Mouse (Mus musculus) mouse trophoblast stem cell (cell line): ENCODE results near the gene Ces2e.
"Not testable (repeated sequence)": the region's sequence is repeated elsewhere in the genome, so short reads cannot be mapped to it uniquely, and the experiment has no call there.

Source experiments
- in situ Hi-C, 2 experiments: fragments of 300-500 bp; cut with MseI, MboI; formaldehyde crosslinking; loops; 2 replicates in 1 of 2; 3 replicates in 1 of 2; pipeline ENCODE4 v1.15.1; 2025

Ces2e gene

GRCm38 (mm10) chr8:104925972-104926596, at the start of gene Ces2e:
Gene Ces2e, plus strand, starts transcription at chr8:104926260.
- in situ Hi-C loops: no loop called here

- in situ Hi-C loops: not testable (repeated sequence)
Observed at GRCm38 (mm10) chr8:104886223-104886926, 39.7 kb upstream of the Ces2e start.

- in situ Hi-C loops: loop anchor here in 1 of 2 experiments (10.0 kb wide), 1 partner anchor 57 kb away; the partner anchor contains the start of gene Ces2c
Observed at GRCm38 (mm10) chr8:104901746-104902145, 24.3 kb upstream of the Ces2e start.

DNA sequence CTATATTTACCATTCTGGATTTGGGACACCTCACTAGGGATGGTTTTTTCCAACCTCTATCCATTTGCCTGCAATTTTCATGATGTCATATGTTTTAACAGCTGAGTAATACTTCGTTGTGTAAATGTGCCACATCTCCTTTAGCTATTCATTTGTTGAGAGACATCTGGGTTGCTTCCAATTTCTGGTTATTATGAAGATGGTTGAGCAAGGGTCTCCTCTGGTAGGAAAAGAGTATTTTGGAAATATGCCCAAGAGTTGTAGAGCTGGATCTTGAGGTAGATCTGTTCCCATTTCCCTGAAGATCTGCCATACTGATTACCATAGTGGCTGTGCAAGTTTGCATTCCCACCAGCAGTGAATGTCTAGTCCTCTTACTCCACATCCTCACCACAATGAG, 18.9 kb upstream of the Ces2e start:
- in situ Hi-C loops: loop anchor here in 1 of 2 experiments (10.0 kb wide), 1 partner anchor 62 kb away; the partner anchor contains the start of gene Ces2c

- in situ Hi-C loops: loop anchor here in 1 of 2 experiments (10.0 kb wide), 1 partner anchor 64 kb away; the partner anchor contains the start of gene Ces2c
Observed at GRCm38 (mm10) chr8:104909021-104909420, 17.0 kb upstream of the Ces2e start.

GRCm38 (mm10) chr8:104909651-104910050, 16.4 kb upstream of the Ces2e start:
- in situ Hi-C loops: loop anchor here in 1 of 2 experiments (10.0 kb wide), 1 partner anchor 65 kb away; the partner anchor contains the start of gene Ces2c

- in situ Hi-C loops: no loop called here
Observed at GRCm38 (mm10) chr8:104927301-104927700, 1.2 kb downstream of the Ces2e start.

DNA sequence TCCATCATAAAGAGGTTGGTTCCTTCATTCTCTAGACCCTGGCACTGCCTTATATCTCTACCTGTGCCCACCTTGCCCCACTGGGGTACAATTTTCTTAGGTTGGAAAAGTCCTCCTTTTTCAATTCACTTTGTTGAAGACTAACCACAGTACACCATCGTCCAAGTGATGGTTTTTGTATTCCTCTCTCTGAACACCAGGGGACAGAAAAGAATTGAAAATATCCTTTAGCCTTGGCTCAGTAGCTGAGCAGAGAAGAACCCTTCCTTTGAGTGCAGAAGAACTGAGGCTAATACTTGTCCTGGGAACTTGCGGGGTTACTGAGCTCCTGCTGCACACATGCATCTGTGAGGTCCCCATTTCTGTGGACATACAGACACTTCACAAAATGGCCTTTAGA, 18.6 kb downstream of the Ces2e start:
- in situ Hi-C loops: no loop called here

GRCm38 (mm10) chr8:104947056-104947455, 21.0 kb downstream of the Ces2e start, which contains the start of gene Ces2f:
Gene Ces2f, plus strand, starts transcription at chr8:104947356.
- in situ Hi-C loops: no loop called here

GRCm38 (mm10) chr8:104949031-104949430, 23.0 kb downstream of the Ces2e start:
- in situ Hi-C loops: no loop called here

DNA sequence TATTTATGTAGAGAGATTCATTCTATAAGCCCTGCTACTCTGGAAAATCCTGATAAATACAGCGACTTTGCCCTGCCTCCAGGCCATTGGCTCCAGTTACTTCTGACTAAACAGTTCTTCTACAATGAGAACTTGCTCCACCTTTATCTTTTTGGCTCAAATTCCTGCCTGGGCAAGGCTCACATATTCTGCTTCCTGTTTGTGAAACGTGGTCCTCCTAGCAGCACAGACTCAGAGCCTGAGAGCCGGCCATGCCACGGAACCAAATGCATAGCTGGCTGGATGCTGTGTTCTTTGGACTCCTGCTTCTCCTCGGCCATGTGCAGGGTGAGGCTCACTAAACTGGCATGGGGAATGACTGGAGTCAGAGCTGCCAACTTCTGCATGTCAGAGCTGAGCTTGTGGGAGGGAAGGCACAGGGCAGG, 35.5 kb downstream of the Ces2e start, which contains the start of gene Ces2g:
Ces2g (plus strand) TSS at position 182 of the 425 bp plus-strand sequence.
- in situ Hi-C loops: no loop called here

DNA sequence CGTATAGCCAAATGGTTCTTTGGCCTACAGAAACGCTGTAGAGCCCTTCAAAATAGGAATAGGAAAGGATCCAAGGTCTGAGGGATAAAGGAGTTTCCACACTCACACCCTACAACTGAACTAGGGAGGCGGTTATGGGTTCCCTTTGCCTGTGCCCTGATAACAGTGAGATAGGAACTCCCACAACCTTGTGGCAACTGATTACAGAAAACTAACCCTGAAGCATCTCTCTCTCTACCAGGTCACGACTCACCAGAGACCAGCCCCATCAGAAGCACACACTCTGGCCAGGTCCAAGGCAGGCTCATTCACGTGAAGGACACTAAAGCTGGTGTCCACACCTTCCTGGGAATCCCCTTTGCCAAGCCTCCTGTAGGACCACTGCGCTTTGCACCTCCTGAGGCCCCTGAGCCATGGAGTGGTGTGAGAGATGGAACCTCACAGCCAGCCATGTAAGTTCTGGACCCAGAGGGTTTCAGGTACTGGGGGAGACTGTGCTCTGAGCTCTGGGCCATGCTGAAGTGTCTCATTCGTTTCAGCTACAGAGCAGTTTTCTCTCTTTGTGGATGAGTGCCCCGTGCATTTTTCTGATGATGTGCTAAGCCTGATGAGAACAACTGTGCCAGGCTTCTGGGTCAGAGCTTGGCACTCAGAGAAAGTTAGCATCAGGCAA, 36.3 kb downstream of the Ces2e start:
- in situ Hi-C loops: no loop called here

- in situ Hi-C loops: no loop called here
Observed at GRCm38 (mm10) chr8:104963375-104963894, 37.4 kb downstream of the Ces2e start.

DNA sequence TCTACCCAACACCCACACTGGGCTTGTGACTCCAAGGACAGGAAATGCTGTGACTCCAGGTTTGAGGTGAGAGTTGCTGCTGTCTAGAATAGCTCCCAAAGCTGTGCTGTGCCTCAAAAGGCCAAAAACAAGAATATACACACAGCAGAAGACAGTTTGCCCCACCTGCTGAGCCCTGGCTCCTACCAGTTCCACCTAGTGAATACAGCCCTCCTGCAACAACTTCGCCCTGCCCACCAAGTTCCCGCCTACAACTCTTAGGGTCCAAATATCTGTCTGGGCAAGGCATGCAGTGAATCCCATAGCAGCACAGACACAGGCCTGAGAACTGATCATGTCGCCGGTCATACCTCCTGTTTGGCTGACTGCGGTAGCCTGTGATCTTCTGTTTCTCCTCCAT, 58.1 kb downstream of the Ces2e start:
- in situ Hi-C loops: no loop called here
